Mouse (Mus musculus) embryo, embryonic 10.5 days (tissue): ENCODE measurements at regions not wholly inside any gene's neighbourhood (a gene's known extent, or its start where the extent isn't known, plus 50 kb on each side); places are given as distances from the start of the nearest gene placed in this dataset.

ENCODE experiments used
- DNase-seq: peaks from one replicate; pipeline ENCODE4 v3.0.0-alpha.2; 2015; ENCODE audit warnings: low spot score

- DNase-seq, result no peak
These were observed 588.5 kb downstream of the Plod2 start for GRCm38 (mm10) chr9:93130561-93130960.

GRCm38 (mm10) chr9:93131620-93132200, 589.7 kb downstream of the Plod2 start:
- DNase-seq, result no peak

DNA sequence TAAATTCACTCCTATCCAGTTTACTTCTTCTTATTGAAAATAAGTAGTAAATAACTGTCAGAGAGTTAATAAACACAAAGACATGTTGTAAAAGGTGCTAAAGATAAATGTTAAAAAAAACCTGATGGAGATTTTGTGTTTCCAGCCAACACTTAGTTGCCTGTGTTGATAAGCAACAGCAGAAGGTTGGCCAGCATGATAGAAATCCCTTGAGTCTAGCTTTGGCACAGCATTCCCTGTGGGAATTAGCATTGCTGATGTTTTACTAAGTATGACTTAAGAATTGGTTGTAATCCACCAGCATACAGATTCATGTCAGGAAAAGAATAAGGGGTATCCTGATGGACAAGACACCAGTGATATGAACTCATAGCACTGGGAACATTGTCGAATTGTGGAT, 594.3 kb downstream of the Plod2 start:
- no peak for DNase-seq

- DNase-seq, result no peak
These were observed 628.0 kb downstream of the Plod2 start for GRCm38 (mm10) chr9:93170071-93170470.

DNA sequence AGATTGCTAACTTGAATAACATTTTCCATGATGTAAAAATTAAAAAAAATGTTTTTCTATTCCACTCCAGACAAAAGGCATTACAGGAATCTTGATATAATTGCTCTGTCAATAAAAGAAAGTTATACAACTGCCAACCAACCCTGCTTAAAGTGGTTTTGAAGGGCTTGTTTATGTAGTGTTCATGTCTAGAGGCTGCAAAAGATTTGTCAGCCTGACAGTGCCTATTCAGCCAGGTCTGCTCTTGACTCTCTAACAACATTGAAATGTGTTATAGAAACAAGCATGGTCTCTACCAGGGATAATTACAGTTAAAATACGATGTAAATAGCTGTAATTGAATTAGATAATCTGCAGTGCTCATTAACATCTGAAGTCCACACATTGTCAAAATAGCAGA, 644.6 kb downstream of the Plod2 start:
- no peak for DNase-seq

GRCm38 (mm10) chr9:93232562-93232961, 690.5 kb downstream of the Plod2 start:
- no peak for DNase-seq

GRCm38 (mm10) chr9:93252146-93252545, 710.1 kb downstream of the Plod2 start:
- DNase-seq, result no peak

DNA sequence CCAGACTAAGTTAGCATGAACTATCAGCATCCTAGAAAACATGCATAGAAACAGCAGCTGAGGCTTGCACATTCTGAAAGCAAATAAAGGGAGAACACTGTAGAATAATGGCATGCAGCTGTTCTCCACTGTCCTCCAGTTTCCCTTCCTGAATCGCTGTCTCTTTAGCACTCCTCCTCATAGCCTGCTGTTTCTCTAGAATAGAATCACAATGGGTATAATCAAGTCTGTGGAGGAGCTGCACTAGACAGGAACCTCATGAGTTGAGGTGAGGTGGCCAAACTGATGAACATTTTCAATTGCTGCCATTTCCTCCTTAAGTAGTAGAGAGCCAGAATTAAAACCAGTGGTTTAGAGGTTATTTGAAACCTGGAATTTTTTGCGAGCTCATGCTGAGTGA, 755.3 kb downstream of the Plod2 start:
- DNase-seq, result no peak

GRCm38 (mm10) chr9:93306753-93307152, 764.7 kb downstream of the Plod2 start:
- DNase-seq, result no peak

GRCm38 (mm10) chr9:93328997-93329682, 787.1 kb downstream of the Plod2 start:
- DNase-seq, result no peak
